Mouse (Mus musculus): ENCODE results near the gene Gm38119. TPM values are rescaled to one million over a fixed set of nuclear protein-coding genes. Genes with fewer than 3 reads are reported as not detected.

Gm38119 gene
- total RNA-seq (2023), result not detected

GRCm38 (mm10) chr3:92738996-92739395 lies at the start of gene Gm38119:
Gene Gm38119, minus strand, starts transcription at chr3:92739096.

DNA sequence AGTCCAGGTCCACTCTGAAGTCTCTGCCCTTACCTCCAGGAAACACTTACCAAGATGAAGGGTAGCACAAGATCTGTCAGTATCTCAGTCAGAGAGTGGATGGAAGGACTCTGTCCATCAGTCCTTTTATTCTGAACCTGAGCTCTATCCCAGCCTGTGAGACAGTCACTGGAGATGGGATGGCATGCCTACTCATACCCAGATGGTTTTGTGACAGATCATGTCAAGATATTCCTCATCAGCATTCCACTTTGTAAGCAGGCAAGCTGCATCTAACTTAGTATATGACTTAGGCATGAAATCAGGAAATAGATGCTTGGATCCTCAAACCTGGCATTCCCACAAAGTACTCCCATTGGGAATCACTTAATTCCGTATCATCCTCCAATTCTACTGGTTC lies 39.9 kb upstream of the Gm38119 start, which contains the start of gene Lce1i:
TSS of gene Lce1i (minus strand) at position 101 of the 400 bp plus-strand sequence.

DNA sequence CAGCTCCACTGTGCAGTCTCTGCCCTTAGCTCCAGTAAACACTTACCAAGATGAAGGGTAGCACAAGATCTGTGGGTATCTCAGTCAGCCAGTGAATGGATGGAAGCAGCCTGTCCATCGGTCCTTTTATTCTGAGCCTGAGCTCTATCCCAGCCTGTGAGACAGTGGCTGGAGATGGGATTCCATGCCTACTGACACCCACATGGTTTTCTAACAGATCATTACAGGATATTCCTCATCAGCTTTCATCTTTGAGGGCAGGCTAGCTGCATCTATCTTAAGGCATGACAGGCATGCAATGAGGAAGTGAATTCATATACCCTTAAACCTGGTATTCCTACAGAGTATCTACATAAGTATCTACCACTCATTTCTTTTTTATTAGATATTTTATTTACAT lies 26.1 kb upstream of the Gm38119 start, which contains the start of gene Lce1h:
TSS of gene Lce1h (minus strand) at position 101 of the 400 bp plus-strand sequence.

GRCm38 (mm10) chr3:92752238-92752637 lies 13.3 kb upstream of the Gm38119 start, which contains the start of gene Lce1g:
Gene Lce1g, minus strand, starts transcription at chr3:92752338.

GRCm38 (mm10) chr3:92720250-92720649 lies 18.6 kb downstream of the Gm38119 start, which contains the start of gene Lce1f:
Gene Lce1f, minus strand, starts transcription at chr3:92720350.

DNA sequence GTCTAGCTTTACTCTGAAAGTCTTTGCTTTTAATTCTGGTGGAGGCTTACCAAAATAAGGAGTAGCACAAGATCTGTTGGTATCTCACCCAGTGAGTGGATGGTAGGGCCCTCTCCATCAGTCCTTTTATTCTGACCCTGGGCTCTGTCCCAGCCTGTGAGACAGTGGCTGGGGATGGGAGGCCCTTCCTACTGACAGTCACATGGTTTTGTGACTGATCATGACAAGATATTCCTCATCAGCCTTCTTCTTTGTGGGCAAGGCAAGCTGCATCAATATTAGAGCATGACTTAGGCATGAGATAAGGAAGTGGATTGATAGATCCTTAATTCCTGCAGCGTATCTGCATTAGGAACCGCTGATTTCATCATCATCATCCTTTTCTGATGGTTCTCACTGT lies 29.9 kb downstream of the Gm38119 start, which contains the start of gene Lce1e:
TSS of gene Lce1e (minus strand) at position 101 of the 400 bp plus-strand sequence.

Other genes starting within 250 kb of the Gm38119 start
- gene Sprr4, start 238.6 kb downstream of the Gm38119 start, total RNA-seq (2023), result not detected
- gene 2310046K23Rik, start 204.6 kb downstream of the Gm38119 start, total RNA-seq (2023), result not detected
- not detected for gene Ivl, start 165.4 kb downstream of the Gm38119 start, total RNA-seq (2023)
- gene Smcp, start 150.1 kb downstream of the Gm38119 start, total RNA-seq (2023), result not detected
- gene 2210017I01Rik, start 131.6 kb downstream of the Gm38119 start, total RNA-seq (2023), result not detected
- gene Lce6a, start 117.4 kb downstream of the Gm38119 start, total RNA-seq (2023), result not detected
- gene Lce1a1, start 90.8 kb downstream of the Gm38119 start, total RNA-seq (2023), result not detected
- gene Lce1b, start 82.2 kb downstream of the Gm38119 start, total RNA-seq (2023), result not detected
- not detected for gene Lce1a2, start 68.8 kb downstream of the Gm38119 start, total RNA-seq (2023)
- not detected for gene Lce1c, start 59.8 kb downstream of the Gm38119 start, total RNA-seq (2023)
- gene Lce1d, start 51.9 kb downstream of the Gm38119 start, total RNA-seq (2023), result not detected
- gene Lce1e, start 30.0 kb downstream of the Gm38119 start, total RNA-seq (2023), result not detected
- not detected for gene Lce1f, start 18.7 kb downstream of the Gm38119 start, total RNA-seq (2023)
- gene Lce1g, start 13.2 kb upstream of the Gm38119 start, total RNA-seq (2023), result not detected
- not detected for gene Lce1h, start 26.0 kb upstream of the Gm38119 start, total RNA-seq (2023)
- gene Lce1i, start 39.8 kb upstream of the Gm38119 start, total RNA-seq (2023), result not detected
- not detected for gene Lce1j, start 51.4 kb upstream of the Gm38119 start, total RNA-seq (2023)
- not detected for gene Lce1k, start 68.8 kb upstream of the Gm38119 start, total RNA-seq (2023)
- gene Kprp, start 88.2 kb upstream of the Gm38119 start, total RNA-seq (2023), result not detected
- not detected for gene Lce1l, start 112.2 kb upstream of the Gm38119 start, total RNA-seq (2023)
- gene 2310050C09Rik, start 131.1 kb upstream of the Gm38119 start, total RNA-seq (2023), result not detected
- gene Lce3a, start 187.1 kb upstream of the Gm38119 start, total RNA-seq (2023), result not detected
- gene Lce3b, start 193.9 kb upstream of the Gm38119 start, total RNA-seq (2023), result not detected
- not detected for gene Lce3c, start 205.4 kb upstream of the Gm38119 start, total RNA-seq (2023)
- not detected for gene Lce3d, start 218.3 kb upstream of the Gm38119 start, total RNA-seq (2023)
- gene Lce3e, start 228.0 kb upstream of the Gm38119 start, total RNA-seq (2023), result not detected

Data from T-cell, adult 66 days (primary cell).